Mouse (Mus musculus) megakaryocyte, adult 5-6 weeks (primary cell): ENCODE results near the gene Fnip1. TPM values are rescaled to one million over a fixed set of nuclear protein-coding genes. Genes with fewer than 3 reads are reported as not detected.
"Not testable (repeated sequence)": the region's sequence is repeated elsewhere in the genome, so short reads cannot be mapped to it uniquely, and the experiment has no call there.

Source experiments
- ATAC-seq: 2 replicates; pipeline ENCODE4 v1.8.0; 2016; ENCODE audit warnings: mild to moderate bottlenecking, inconsistent platforms; ENCODE audit not compliant: poor library complexity, severe bottlenecking
- total RNA-seq, 2 experiments: library from RNA; stranded (forward) in 1 of 2; stranded (reverse) in 1 of 2; fragments of 153-499, 151-499 nt in 1 of 2; fragments of 221-1000, 200-1000 nt in 1 of 2; gene quantifications; 2 replicates each; pipeline versions ENCODE4 v1.2.3 to v1.2.4; 2015 to 2017

Fnip1 gene
- total RNA-seq (2015) (37.8 and 39.6 TPM in 2 replicates), total RNA-seq (2017) (39.2 and 45.6 TPM in 2 replicates)

DNA sequence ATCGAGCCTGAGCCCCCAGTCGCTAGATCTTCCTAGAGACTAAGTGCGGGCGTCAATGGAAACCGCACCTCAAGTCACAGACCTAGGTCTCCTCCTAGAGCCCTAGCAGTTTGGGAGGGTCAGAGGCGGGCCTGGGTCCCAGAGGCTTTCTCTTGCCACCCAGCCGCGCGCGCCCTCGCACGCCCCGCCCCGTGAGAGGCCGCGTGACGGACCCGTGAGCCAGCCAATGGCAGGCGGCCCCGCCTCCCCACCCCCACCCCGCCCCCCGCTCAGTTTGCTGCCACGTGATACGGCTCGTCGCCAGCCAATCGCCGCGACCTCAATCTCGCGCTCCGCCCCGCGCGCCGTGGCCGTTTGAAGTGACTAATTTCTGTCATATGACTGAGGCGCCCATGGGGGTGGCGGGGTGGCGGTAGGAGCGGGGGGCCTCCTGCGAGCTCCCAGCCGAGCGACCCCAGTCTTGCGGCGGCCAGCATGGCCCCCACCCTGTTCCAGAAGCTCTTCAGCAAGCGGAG, at the start of gene Fnip1:
Fnip1 (plus strand) TSS at position 377 of the 515 bp plus-strand sequence.
- ATAC-seq, result peak; percentile 90

DNA sequence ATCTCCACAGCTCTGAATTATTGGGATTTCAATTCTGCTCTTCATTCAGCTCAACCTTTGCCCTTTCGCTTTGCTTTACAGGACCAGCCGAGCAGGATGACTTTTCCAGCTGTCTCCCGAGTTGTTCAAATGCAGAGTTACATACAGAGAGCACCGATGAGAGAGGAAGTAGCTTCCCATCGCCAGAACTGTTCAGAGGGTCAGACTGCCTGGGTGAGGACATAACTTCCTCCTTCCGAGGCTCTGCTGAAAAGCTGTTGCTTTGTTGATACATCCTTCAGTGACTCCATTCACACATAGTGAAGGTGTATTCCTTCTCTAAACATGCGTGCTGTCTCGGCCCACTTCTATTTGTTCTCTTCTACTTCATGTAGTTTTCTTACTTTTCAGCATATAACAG, 47.6 kb upstream of the Fnip1 start:
- ATAC-seq, result peak; percentile 68

DNA sequence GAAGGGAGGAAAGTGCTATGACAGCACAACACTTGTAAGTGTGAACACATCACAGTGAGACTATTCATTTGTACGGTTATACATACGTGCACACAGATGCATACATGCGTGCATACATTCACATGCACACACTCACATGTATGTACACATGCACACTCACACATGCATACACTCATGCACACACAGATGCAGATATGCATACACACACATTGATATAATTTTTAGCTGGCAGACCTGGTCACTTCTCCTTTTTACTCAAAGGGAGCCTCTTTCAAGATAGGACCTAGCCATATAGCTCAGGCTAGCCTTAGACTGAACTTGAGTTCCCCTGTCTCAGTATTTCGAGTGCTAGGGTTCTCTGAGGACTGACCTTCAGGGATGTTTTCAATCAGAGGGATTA, 46.7 kb upstream of the Fnip1 start:
- no peak for ATAC-seq

DNA sequence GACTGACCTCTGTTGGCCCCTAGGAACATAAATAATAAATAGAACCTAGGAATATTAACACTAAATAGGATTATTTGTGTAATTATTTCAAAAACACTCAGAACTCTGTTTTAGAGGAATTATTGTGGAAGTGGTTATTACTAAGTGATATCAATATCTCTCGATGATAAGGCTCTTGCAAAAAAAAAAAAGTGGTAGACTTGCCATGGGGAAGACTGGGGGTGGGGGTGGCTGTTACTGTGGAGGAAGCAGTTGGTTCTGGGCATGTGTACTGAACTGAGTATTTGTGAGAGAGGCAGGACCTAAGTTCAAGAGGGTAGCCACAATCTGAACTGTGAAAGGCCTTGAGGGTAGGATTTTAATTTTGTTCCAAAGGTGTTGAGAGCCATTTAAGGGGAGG, 41.3 kb upstream of the Fnip1 start:
- no peak for ATAC-seq

DNA sequence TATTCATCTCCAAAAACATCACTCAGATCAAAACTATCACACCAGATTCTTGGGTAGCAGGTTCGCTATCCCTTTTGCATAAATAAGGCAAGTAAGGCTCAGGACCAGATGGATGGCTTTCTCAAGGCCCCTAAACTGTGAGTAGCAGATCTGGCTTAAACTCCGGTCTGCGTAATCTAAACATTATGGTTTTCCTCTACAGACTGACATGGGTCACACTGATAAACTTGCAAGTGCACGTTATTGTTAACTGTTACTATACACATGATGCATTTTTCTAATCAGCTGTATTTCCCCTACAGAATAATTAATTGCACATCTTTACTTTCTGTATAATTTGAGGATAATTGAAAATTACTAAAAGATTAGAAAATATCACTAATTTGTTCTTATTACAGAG, 39.9 kb upstream of the Fnip1 start:
- ATAC-seq, result no peak

DNA sequence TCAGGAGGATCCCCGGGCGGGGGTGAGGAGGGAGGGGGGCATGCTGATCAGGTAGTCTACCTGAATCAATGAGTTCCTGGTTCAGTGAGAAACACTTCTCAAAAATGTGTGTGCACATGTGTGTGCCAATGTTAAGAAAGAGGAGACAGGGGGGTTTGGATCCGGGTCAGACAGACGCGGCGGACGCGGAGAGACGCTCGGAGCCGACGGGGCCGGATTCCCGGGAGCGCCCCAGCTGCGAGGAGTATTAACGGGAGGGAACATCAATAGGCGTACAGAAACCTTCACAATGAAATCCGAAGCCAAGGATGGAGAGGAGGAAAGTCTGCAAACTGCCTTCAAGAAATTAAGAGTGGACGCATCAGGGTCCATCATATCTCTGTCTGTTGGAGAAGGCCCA, 37.2 kb upstream of the Fnip1 start:
- peak; percentile 73 for ATAC-seq

DNA sequence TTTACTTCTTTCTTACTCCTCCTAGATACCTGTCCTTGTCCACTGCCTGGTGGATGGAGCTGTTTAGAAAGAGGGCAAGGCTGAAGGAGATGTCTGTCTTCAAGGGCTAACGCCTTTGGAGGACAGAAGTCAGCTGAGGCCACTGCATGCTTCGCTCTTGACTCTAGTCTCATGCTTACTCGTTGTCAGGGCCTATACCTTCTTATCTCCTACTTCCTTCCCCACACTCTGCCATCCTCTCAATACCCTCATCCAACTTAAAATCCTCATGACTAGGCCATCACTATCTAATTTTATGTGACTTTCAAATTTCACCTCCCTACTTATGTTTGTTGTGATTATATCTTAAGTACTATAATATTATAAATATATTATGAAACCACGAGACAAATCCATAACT, 33.1 kb upstream of the Fnip1 start:
- no peak for ATAC-seq

DNA sequence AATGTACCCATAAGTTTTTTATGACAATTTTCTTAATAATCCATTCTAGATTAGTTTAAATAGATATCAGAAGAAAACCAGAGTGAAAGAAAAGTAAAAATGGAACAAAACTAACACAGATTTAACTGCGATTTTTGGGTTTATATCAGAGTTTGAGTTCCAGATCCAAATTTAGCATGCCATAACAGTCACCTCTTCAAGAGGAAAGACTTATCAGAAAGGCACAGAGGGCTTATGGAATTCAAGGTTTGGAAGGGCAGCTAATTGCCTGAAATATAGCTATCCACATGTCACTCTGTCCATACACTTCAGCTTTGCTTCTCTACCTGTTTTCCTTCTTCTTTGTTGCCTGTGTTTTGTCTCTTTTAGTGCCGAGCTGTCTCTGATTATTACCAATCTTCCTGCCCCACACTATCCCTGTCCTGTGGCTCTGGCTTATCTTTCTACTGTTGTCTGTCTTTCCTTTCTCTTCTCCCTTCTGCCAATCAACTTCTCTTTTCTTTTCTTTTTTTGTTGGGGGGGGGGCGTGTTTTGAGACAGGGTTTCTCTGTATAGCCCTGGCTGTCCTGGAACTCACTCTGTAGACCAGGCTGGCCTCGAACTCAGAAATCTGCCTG, 31.0 kb upstream of the Fnip1 start:
- no peak for ATAC-seq

DNA sequence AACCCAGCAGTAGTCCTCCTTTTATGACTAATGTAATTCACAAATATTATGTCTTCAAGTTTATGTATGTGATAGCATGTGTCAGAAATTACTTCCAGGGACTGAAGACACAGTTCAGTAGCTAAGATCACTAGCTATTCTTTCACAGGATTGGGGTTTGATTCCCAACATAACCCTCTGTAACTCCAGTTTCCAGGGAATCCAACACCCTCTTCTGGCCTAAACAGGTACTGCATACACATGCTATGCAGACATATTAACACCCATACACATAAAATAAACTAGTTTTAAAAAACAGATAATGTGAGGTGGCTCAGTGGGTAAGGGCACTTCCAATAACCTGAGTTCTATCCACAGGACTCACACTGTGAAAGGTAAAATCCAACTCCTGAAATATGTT, 27.4 kb upstream of the Fnip1 start:
- no peak for ATAC-seq

DNA sequence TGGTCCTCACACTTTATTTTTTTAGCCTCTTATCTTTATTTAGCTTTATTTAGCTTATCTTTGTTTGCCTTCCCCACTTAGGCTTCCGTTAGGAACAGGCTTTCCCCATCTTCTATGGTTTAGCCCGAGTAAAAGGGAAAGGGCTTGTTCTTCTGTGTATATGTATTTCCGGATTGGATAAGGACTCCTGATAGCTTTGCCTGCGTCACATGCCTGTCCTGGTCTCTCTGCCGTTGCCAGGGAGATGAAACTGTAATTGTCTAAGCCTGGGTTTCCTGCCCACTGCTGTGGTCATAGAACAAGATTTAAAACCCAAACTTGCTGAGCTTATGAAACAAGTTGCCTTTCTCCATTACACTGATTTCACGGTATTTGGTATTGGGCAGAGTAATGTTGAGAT, 25.0 kb upstream of the Fnip1 start:
- no peak for ATAC-seq

DNA sequence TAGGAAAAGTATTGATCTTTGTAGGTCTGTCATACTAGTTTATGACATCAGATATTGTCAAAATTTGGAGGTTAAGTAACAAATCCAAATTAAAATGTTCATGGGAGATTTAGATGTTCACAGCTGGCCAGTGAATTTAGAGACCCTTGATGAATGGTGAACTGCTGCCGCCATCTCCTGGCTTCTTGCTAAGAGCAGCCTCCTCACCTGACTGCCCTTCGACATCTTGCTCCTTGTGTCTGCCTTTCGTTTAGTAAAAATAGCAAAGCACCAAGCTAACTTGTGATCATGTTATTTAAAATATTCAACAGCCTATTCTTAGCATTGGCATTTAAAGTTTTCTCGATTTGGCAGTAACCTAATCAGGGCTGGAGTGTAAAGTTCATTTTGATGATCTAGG, 15.0 kb upstream of the Fnip1 start:
- ATAC-seq, result no peak

DNA sequence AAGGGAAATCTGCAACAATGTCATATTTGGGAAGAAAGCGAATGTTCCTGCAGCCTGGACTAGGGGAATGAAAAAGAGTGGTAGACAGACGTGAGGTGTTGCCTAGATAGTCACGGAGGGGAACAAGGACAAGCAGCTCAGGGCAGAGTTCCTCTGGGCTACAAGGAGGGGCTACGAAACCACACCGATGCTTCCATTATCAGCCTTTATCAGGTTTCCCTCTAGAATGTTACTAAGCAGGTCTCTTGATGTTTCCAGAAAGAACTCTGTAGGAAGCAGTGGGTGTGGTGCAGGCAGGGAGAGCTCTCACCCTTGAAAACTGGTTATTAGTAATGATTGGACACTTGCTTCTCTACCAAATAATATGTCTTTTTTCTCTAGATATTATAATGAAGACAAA, 11.7 kb upstream of the Fnip1 start:
- ATAC-seq, result no peak

DNA sequence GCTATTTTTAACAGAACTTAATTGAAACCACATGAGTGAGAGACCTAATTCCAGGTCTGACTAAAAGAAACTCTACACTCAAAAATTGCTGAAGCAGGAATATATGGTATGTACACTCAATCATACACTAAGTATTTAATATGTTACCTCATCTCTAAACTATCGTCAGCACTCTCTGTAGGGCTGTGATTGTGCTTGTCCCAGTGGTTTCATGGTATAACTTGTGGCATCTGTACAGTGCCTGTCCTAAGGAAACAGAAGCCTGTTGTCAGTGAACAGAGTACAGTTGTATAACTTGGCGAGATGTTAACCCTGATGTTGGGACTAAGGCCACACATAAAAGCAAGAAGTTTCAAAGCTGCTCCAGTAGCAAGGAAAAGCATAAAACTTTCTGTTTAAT, 10.9 kb upstream of the Fnip1 start:
- ATAC-seq, result no peak

DNA sequence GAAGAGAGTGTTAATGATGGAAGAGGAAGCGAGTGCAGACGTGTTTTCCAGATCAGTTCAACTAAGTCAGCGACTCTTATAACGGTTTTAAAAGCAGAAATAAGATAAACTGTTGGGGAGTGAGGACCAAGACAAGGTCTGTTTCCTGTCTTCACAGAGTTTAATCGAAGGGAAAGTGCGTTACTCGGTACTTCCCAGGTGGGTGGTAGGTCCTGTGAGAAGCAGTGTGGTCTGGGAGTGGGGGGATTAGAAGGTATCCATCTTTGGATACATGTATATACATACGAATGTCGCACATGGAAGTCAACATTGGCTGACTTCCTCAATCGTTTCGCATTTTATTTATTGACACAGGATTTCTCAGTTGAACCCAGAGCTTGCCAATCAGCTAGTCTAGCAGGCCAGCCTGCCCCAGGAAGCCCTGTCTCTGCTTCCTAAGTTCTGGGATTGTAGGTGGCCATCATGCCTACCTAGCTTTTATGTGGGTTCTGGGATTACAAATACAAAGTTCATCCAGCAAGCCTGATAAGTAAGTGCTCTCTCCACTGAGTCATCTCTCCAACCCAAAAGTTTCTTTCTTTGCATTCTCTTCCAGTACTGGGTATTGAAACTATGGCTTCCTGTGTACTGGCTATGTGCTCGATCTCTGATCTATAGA, 10.2 kb upstream of the Fnip1 start:
- ATAC-seq, result no peak

DNA sequence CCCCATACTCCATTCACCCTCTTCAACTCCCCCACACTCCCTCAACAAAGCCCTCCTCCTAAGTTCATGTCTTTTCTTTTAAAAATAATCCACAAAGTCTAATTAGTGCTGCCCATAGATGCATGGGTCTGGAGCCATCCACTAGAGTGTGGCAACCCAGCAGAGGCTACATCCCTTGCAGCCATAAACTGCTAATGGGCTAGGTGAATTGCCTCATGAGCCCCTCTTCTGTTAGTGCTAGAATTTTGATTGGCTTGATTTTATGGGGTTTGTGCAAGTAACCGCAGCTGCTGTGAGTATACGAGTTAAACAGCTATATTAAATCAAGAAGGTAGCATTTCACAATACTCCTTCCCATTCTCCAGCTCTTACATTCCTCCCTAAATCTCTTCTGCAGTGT, 8.8 kb upstream of the Fnip1 start:
- ATAC-seq, result no peak

DNA sequence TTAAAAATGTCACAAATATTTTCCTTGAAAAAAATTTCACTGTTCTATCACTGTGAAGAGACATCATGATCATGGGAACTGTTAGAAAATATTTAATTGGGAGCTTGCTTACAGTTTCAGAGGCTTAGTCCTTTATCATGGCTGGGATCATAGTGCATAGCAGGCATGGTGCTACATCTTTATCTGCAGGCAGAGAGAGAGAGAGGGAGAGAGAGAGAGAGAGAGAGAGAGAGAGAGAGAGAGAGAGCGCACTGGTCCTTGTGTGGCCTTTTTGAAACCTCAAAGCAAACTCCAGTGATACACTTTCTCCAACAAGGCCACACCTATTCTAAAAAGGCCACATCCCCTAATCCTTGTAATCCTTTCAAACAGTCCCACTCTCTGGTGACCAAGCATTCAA, 2.2 kb upstream of the Fnip1 start:
- ATAC-seq, result no peak

DNA sequence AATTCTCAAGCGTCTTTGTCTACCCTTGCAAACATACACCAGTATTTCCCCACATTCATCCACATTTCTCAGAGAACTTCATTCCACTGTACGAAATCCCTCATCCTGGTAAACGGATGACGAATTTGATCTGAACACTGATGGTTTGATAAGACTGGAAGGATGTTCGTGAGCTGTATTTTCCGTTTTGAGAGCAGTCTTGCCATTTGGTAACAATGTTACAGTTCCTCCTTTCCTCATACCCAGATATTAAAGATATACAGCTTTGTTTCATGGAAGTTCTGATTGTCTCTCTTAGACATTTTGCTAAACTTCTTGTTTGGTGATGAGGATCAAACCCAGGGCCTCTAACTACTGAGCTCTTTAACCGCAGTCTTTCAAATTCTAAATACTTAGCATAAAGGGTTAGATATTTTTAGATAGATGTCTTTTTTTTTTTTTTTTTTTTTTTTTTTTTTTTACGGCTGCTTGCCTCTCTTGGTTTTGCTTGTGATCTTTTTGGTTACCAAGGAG, 633 bp upstream of the Fnip1 start:
- ATAC-seq, result 0 out of 2 replicates have a peak, but pooled peaks have one; percentile 6

DNA sequence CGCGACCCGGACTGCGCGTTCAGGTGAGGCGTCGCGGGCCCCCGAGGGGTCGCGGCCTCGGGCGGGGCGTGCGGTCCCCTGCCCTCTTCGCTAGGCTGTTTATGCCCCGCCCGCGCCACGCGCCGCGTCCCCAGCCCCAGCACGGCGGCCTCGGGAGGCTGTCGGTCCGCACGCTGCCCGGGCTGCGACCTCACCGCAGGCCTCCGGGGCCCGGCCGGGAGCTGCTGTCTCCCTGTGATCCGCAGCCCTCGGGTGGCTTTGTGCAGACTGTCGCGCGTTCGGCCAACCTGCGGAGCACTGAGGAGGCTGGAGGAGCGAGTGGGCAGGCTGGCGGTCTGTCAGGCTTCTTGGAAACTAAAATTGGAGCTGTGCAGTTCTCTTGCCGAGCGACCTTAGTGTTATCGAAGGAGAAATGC, 375 bp downstream of the Fnip1 start:
- ATAC-seq, result peak; percentile 51

DNA sequence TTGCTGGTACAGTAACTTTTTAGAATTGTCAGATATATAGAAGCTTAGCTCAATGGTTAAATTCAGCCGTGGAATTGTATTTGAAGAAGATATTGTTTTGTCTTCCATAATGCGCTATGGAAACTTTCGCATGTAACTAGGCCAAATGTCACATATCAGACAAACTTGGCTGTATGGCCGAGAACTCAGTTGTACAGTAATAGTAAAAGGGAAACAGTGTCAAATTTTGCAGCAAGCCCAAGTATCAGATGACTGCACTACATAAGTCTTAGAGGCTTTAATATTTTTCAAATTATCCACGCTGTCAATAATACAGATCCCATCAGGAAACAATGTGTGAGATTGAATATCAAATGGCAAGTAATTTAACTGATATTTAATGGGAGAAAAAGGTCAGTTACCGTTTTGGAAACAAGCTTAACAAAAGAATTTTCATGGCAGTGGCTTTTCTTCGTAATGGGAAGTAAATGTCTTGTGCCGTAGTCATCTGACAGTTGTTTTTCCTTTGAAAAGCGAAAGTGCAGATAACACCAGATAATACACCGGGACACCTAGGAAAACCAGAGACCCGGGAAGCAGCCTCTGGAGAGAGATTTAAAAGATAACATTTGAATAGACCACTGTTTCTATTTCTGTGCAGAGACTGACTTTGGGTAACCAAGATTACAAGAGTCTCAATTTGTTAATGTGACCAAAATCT, 1.1 kb downstream of the Fnip1 start:
- ATAC-seq, result no peak

DNA sequence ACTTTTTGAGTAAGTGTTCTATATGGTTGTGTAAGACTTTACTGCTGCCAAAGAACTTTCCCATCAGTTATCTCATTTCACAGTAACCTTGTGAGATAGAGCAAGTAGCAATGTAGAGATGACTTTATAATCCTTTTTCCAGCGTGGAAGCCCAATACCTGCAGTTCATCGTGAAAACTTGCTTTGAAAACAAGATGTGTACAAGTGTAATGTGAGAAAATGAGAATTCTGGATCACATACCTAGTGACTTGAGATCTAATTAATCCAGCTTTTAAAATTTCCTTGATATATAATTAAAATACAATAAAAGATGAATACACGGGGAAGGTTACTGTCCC, 1.7 kb downstream of the Fnip1 start:
- no peak for ATAC-seq

DNA sequence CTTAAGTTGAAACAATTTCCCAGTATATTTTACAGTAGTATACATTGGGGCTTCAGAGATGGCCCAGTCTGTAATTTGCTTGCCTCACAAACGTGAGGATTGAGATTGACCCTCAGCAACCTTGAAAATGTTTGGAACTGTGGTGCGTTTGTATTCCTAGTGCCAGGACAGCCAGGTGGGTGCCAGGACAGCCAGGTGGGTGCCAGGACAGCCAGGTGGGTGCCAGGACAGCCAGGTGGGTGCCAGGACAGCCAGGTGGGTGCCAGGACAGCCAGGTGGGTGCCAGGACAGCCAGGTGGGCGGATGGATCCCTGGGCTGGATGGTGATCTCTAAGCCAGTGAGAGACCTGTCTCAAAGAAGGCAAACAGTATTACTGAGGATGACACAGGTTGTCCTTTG, 12.8 kb downstream of the Fnip1 start:
- ATAC-seq, result not testable (repeated sequence)

DNA sequence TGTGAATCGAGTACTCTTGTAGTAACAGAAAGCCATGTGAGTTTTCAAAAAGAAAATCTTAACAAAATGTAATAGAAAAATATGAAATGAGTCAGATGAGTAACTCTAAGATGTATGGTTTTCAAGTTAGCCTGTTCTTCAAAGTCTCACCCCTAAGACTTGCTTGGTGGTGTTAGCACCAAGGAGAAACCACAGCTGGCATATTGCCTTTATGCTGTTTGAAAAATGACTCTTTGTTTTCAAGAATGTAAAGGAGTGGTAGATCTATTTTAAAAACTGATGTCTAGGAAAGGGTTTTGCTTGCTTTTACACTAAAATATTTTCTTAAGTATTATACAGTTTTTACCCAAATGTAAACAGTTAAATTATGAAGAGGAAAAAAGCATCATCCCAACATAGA, 16.5 kb downstream of the Fnip1 start:
- no peak for ATAC-seq
